Mouse (Mus musculus): ENCODE measurements around the gene Itprip. TPM values are rescaled to one million over a fixed set of nuclear protein-coding genes. Genes with fewer than 3 reads are reported as not detected.
A peak's percentile ranks its signal among the peaks of the same experiment; 100 is the strongest.

Itprip gene
- polyA plus RNA-seq, 1 experiment from 2014 or later: 2.8 TPM

- peaks cover 19% of the 10 kb centered on the region for H3K27me3 ChIP-seq (ENCODE audit: insufficient read depth, low read length)
- peak within 1 kb of the TSS; percentile 43 for H3K4me3 ChIP-seq (ENCODE audit: low read depth, low read length)
- H3K36me3 ChIP-seq (replicated peaks; ENCODE audit: insufficient read depth, low read length): no peaks in the 10 kb centered on the region
- H3K4me2 ChIP-seq (ENCODE audit: low read depth, low read length): peak within 1 kb of the TSS; percentile 72
- peak; percentile 73 for DNase-seq
- TF ChIP-seq CTCF (IDR thresholded peaks at IDR 0.05; ENCODE audit: low read depth): peak; percentile 36
- no peak for TF ChIP-seq EP300 (IDR thresholded peaks at IDR 0.05; ENCODE audit: low read depth)
- no peaks in the 10 kb centered on the region for H3K9me3 ChIP-seq (ENCODE audit: low read length)
- H3K9ac ChIP-seq (replicated peaks): no peak within 1 kb of the TSS
- WGBS (ENCODE audit: insufficient replicate concordance): 10% methylated on average over 41 of the region's 41 CpGs
- H3K4me1 ChIP-seq (ENCODE audit: insufficient read depth): peaks cover 7% of the 10 kb centered on the region
- no peak within 1 kb of the TSS for H3K27ac ChIP-seq (ENCODE audit: low read depth)
- ATAC-seq: peak; percentile 45
These were observed 18.6 kb upstream of the Itprip start, which contains the start of gene Cfap58 for GRCm38 (mm10) chr19:47937443-47938406. Gene Cfap58, plus strand, starts transcription at chr19:47937675.

DNA sequence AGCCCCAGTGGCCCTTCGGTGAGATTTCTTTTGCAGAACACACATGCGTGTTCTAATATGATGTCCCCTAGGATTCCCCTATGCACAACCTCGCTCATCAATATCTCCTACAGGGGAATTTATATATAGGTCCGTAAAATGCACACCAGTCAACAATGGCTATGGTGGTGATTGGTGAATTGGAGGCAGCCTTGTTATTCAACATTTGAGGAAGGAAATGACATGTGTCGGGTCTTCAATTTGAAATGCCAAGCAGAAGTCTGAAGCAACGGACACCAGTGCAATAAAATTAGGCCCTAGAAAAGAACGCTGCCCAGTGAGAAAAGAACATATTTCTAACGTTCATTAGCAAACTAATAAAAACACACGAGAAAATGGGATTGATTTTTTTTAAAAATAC is 17.8 kb upstream of the Itprip start:
- Histone ChIP-seq H3K36me3 (replicated peaks; ENCODE audit: insufficient read depth, low read length) (no peaks in the 10 kb centered on the region), H3K27ac (ENCODE audit: low read depth) (no peak overlapping the region), H3K27me3 (ENCODE audit: insufficient read depth, low read length) (peaks cover 19% of the 10 kb centered on the region), H3K4me1 (ENCODE audit: insufficient read depth) (peaks cover 7% of the 10 kb centered on the region), H3K9me3 (ENCODE audit: low read length) (no peaks in the 10 kb centered on the region), H3K9ac (replicated peaks) (no peak overlapping the region), H3K4me3 (ENCODE audit: low read depth, low read length) (peak overlapping the region; percentile 43), H3K4me2 (ENCODE audit: low read depth, low read length) (peak overlapping the region; percentile 72)
- DNase-seq (no peak), ATAC-seq (no peak)
- 42% methylated on average over 9 of the region's 9 CpGs for WGBS (ENCODE audit: insufficient replicate concordance)
- TF ChIP-seq EP300 (IDR thresholded peaks at IDR 0.05; ENCODE audit: low read depth): no peak
- TF ChIP-seq CTCF (IDR thresholded peaks at IDR 0.05; ENCODE audit: low read depth): no peak

DNA sequence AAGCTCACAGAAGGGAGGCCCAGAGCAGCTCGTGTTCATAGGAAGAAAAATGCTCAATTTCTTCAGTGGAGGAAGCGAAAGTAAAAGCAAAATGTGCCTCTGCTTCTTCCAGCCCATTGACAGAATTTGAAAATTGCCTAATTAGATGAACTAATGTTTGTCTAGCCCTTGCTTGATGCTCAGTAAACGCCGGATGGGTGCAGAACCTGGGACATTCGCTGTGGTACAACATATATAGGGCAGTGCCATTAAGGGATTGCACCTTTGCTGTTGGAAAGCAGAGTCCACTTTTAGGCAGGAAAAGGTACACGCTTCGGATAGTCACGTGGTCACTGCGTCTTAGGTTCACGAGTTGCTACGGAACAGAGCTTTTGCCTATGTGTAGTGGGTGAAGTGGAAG is 17.4 kb upstream of the Itprip start:
- 64% methylated on average over 11 of the region's 11 CpGs for WGBS (ENCODE audit: insufficient replicate concordance)
- Histone ChIP-seq H3K27me3 (ENCODE audit: insufficient read depth, low read length) (peaks cover 19% of the 10 kb centered on the region), H3K4me3 (ENCODE audit: low read depth, low read length) (no peak overlapping the region), H3K4me1 (ENCODE audit: insufficient read depth) (peaks cover 7% of the 10 kb centered on the region), H3K27ac (ENCODE audit: low read depth) (no peak overlapping the region), H3K9me3 (ENCODE audit: low read length) (no peaks in the 10 kb centered on the region), H3K9ac (replicated peaks) (no peak overlapping the region), H3K4me2 (ENCODE audit: low read depth, low read length) (peak overlapping the region; percentile 72; the same call in 1 of the 2 replicates), H3K36me3 (replicated peaks; ENCODE audit: insufficient read depth, low read length) (no peaks in the 10 kb centered on the region)
- no peak for TF ChIP-seq CTCF (IDR thresholded peaks at IDR 0.05; ENCODE audit: low read depth)
- TF ChIP-seq EP300 (IDR thresholded peaks at IDR 0.05; ENCODE audit: low read depth): no peak
- no peak for DNase-seq
- ATAC-seq: no peak

GRCm38 (mm10) chr19:47935530-47935929 is 16.4 kb upstream of the Itprip start:
- TF ChIP-seq CTCF (IDR thresholded peaks at IDR 0.05; ENCODE audit: low read depth): no peak
- TF ChIP-seq EP300 (IDR thresholded peaks at IDR 0.05; ENCODE audit: low read depth): no peak
- no peak overlapping the region for H3K4me2 ChIP-seq (ENCODE audit: low read depth, low read length)
- H3K9me3 ChIP-seq (ENCODE audit: low read length): no peaks in the 10 kb centered on the region
- peaks cover 7% of the 10 kb centered on the region for H3K4me1 ChIP-seq (ENCODE audit: insufficient read depth)
- no peak overlapping the region for H3K4me3 ChIP-seq (ENCODE audit: low read depth, low read length)
- no peaks in the 10 kb centered on the region for H3K36me3 ChIP-seq (replicated peaks; ENCODE audit: insufficient read depth, low read length)
- no peak for DNase-seq
- WGBS (ENCODE audit: insufficient replicate concordance): 68% methylated on average over 6 of the region's 6 CpGs
- ATAC-seq: no peak
- H3K27ac ChIP-seq (ENCODE audit: low read depth): no peak overlapping the region
- no peak overlapping the region for H3K9ac ChIP-seq (replicated peaks)
- peaks cover 19% of the 10 kb centered on the region for H3K27me3 ChIP-seq (ENCODE audit: insufficient read depth, low read length)

DNA sequence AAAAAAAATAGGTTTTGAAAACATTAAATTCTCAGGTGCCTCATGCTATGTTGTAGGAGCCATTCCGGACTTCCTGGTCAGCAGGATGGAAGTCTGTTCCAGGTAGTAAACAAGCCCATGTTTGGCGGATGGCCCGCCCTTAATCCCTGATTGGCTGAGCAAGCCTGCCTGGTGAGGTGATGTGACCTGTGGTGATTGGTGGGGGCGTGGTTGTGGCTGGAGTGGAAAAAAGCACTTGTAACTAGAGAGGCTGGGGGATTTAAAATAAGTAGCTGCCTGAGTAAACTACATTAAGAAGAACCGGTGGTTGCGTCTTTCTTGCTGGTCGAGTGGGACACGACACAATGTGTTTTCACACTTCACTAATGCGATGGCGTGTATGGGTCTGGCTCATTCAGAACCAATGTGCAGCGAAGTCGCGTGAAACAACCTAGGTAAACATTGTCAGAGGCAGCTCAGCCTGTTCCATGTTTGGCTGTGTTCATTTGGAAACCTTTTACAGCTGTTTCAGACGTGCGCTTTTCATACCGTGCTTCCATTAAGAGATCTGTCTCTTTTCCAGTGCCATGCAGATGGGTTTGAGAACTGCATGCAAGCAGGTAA is 15.6 kb upstream of the Itprip start:
- peaks cover 7% of the 10 kb centered on the region for H3K4me1 ChIP-seq (ENCODE audit: insufficient read depth)
- no peak for DNase-seq
- no peak overlapping the region for H3K27ac ChIP-seq (ENCODE audit: low read depth)
- H3K27me3 ChIP-seq (ENCODE audit: insufficient read depth, low read length): peaks cover 19% of the 10 kb centered on the region
- no peaks in the 10 kb centered on the region for H3K9me3 ChIP-seq (ENCODE audit: low read length)
- H3K4me3 ChIP-seq (ENCODE audit: low read depth, low read length): no peak overlapping the region
- 70% methylated on average over 16 of the region's 16 CpGs for WGBS (ENCODE audit: insufficient replicate concordance)
- no peaks in the 10 kb centered on the region for H3K36me3 ChIP-seq (replicated peaks; ENCODE audit: insufficient read depth, low read length)
- H3K9ac ChIP-seq (replicated peaks): no peak overlapping the region
- peak; percentile 58; the same call in 1 of the 2 replicates for ATAC-seq
- no peak for TF ChIP-seq CTCF (IDR thresholded peaks at IDR 0.05; ENCODE audit: low read depth)
- no peak for TF ChIP-seq EP300 (IDR thresholded peaks at IDR 0.05; ENCODE audit: low read depth)
- H3K4me2 ChIP-seq (ENCODE audit: low read depth, low read length): peak overlapping the region; percentile 29; the same call in 1 of the 2 replicates

GRCm38 (mm10) chr19:47934146-47934545 is 15.0 kb upstream of the Itprip start:
- Histone ChIP-seq H3K4me3 (ENCODE audit: low read depth, low read length) (no peak overlapping the region), H3K36me3 (replicated peaks; ENCODE audit: insufficient read depth, low read length) (no peaks in the 10 kb centered on the region), H3K9ac (replicated peaks) (no peak overlapping the region), H3K27ac (ENCODE audit: low read depth) (no peak overlapping the region), H3K27me3 (ENCODE audit: insufficient read depth, low read length) (peaks cover 19% of the 10 kb centered on the region), H3K9me3 (ENCODE audit: low read length) (no peaks in the 10 kb centered on the region), H3K4me2 (ENCODE audit: low read depth, low read length) (no peak overlapping the region), H3K4me1 (ENCODE audit: insufficient read depth) (peaks cover 7% of the 10 kb centered on the region)
- WGBS (ENCODE audit: insufficient replicate concordance): 84% methylated on average over 8 of the region's 8 CpGs
- no peak for ATAC-seq
- TF ChIP-seq EP300 (IDR thresholded peaks at IDR 0.05; ENCODE audit: low read depth) (no peak), CTCF (IDR thresholded peaks at IDR 0.05; ENCODE audit: low read depth) (no peak)
- DNase-seq: no peak
